Mouse (Mus musculus) heart, embryonic 12.5 days (tissue): ENCODE data around the gene Uqcr11. TPM values are rescaled to one million over a fixed set of nuclear protein-coding genes. Genes with fewer than 3 reads are reported as not detected.

Source experiments
- ATAC-seq: fragments of 200-750 bp; cut with Nextera tagmentation; 2 replicates; pipeline ENCODE4 v1.8.0; 2017; ENCODE audit warnings: moderate TSS enrichment, moderate library complexity; ENCODE audit not compliant: insufficient number of reproducible peaks, low FRiP score
- H3K27ac ChIP-seq: fragments of 300-500 bp; sonication (generic); 2 replicates; pipeline ENCODE4 v1.5.1; 2016; ENCODE audit warnings: mild to moderate bottlenecking, moderate library complexity; ENCODE audit not compliant: poor library complexity, severe bottlenecking
- H3K27me3 ChIP-seq: fragments of 300-500 bp; sonication (generic); replicated peaks from 2 replicates; pipeline ENCODE4 v1.6.1; 2016; ENCODE audit warnings: mild to moderate bottlenecking, moderate library complexity
- H3K36me3 ChIP-seq: fragments of 300-500 bp; sonication (generic); 2 replicates; pipeline ENCODE4 v1.6.1; 2016; ENCODE audit warnings: mild to moderate bottlenecking, moderate library complexity
- H3K4me1 ChIP-seq: fragments of 300-500 bp; sonication (generic); replicated peaks from 2 replicates; pipeline ENCODE4 v1.6.1; 2016; ENCODE audit warnings: mild to moderate bottlenecking
- H3K4me2 ChIP-seq: fragments of 300-500 bp; sonication (generic); 2 replicates; pipeline ENCODE4 v1.6.1; 2016; ENCODE audit warnings: mild to moderate bottlenecking, moderate library complexity
- H3K4me3 ChIP-seq: fragments of 300-500 bp; sonication (generic); 2 replicates; pipeline ENCODE4 v1.5.1; 2016; ENCODE audit warnings: mild to moderate bottlenecking
- H3K9ac ChIP-seq: fragments of 300-500 bp; sonication (generic); 2 replicates; pipeline ENCODE4 v1.6.1; 2016; ENCODE audit warnings: mild to moderate bottlenecking, moderate library complexity
- H3K9me3 ChIP-seq: fragments of 300-500 bp; sonication (generic); replicated peaks from 2 replicates; pipeline ENCODE4 v1.6.1; 2016; ENCODE audit warnings: mild to moderate bottlenecking, moderate library complexity
- WGBS: fragments of 180-500 bp; shearing (Covaris S2); methylation state at CpG from one replicate; pipeline ENCODE4 v1.1.7; 2016; 5-methylcytosine and 5-hydroxymethylcytosine counted together
- polyA plus RNA-seq: library from polyadenylated mRNA; unstranded; fragments of >200 nt; fragmentation: Nextera tagmentation; extraction: Ambion mirVana; gene quantifications from 2 replicates; pipeline ENCODE4 v1.2.1, GENCODE M21; 2016

Gene Uqcr11
- polyA plus RNA-seq, 1 experiment from 2014 or later: 1,026 TPM

DNA sequence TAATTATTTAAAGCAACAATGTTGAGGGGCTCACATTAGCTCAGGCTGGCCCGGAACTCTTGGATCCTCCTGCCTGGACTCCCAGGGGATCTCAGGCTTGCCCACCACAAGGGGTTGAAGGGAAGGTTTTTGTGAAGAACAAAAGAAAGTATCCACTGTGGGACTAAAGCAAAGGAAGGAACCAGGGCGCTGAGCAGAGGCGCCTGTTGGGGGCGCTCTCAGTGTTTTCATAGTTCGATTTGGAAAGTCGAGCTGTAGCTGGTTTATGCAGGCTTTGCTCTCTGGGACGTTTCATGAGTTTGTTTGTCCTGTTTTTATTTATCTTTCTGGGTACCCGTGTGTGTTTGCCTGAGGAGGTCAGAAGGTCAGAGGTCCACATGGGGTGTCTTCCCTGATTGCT is 35.0 kb upstream of the Uqcr11 start:
- no peak for ATAC-seq
- WGBS: 59% methylated on average over 8 of the region's 8 CpGs
- Histone ChIP-seq H3K4me3 (no peak overlapping the region), H3K27ac (no peak overlapping the region), H3K9ac (no peak overlapping the region), H3K27me3 (peaks cover 38% of the 10 kb centered on the region), H3K9me3 (no peaks in the 10 kb centered on the region), H3K36me3 (no peaks in the 10 kb centered on the region), H3K4me1 (peaks cover 9% of the 10 kb centered on the region), H3K4me2 (no peak overlapping the region)

DNA sequence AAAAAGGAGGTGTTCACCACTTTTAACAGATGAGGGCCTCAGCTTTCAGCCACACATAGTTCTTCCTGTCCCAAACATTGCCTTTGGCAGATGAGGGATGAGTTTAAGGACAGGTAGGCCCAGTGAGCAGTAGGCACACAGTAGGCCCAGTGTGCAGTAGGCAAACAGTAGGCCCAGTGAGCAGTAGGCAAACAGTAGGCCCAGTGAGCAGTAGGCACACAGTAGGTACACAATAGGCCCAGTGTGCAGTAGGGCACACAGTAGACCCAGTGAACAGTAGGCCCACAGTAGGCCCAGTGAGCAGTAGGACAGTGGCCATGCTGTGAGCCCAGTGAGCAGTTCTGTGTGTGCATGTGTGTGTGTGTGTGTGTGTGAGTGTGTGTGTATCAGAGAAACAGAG is 33.4 kb upstream of the Uqcr11 start:
- no peak overlapping the region for H3K4me3 ChIP-seq
- ATAC-seq: no peak

DNA sequence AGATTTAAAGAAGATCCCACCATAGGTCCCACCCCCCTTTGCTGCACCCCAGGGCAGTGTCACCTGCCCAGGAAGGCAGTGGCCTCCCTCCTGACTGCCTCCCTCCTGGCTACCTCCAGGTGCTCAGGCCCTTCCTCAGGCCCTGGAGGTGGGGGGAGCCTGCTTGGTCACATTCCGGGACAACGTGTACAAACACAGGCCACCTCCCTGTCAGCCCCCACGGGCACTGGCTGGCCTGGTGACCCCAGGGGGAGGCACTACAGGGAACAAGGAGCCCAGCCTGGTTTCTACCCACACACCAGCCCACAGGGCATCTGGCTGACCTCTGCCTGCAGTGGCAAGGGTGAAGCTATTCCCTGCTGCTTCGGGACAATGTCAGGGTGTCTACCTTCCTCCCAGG is 31.3 kb upstream of the Uqcr11 start:
- Histone ChIP-seq H3K27ac (no peak overlapping the region), H3K9ac (no peak overlapping the region), H3K9me3 (no peaks in the 10 kb centered on the region), H3K36me3 (no peaks in the 10 kb centered on the region), H3K27me3 (peaks cover 18% of the 10 kb centered on the region; the same call in 1 of the 2 replicates), H3K4me1 (peaks cover 9% of the 10 kb centered on the region), H3K4me2 (no peak overlapping the region), H3K4me3 (no peak overlapping the region)
- whole genome bisulfite sequencing: 60% methylated on average over 4 of the region's 4 CpGs
- ATAC-seq: no peak

More for the DNA sequence above, 33.4 kb upstream of the Uqcr11 start:
- Histone ChIP-seq H3K36me3 (no peaks in the 10 kb centered on the region), H3K4me2 (no peak overlapping the region), H3K27me3 (peaks cover 28% of the 10 kb centered on the region), H3K9me3 (no peaks in the 10 kb centered on the region), H3K4me1 (peaks cover 14% of the 10 kb centered on the region), H3K27ac (no peak overlapping the region), H3K9ac (no peak overlapping the region)

DNA sequence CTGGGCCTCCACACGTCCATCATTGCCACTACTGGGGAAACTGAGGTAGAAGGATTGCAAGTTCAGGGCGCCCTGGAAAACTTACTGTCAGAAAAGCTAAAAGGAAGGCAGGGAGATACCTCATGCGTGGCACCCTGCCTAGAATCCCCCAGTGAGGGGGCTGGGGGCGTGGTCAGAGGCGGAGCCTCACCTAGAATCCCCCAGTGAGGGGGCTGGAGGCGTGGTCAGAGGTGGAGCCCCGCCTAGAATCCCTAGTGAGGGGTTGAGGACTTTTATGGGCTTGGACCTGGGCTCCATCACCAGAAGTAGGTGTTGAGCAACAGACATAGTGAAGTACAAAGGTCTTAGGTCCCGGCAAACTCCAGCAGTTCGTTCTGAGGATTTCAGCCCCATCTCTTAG is 29.6 kb upstream of the Uqcr11 start:
- peaks cover 23% of the 10 kb centered on the region for H3K4me1 ChIP-seq
- 8% methylated on average over 9 of the region's 9 CpGs for WGBS
- no peak overlapping the region for H3K9ac ChIP-seq
- peaks cover 18% of the 10 kb centered on the region; the same call in 1 of the 2 replicates for H3K27me3 ChIP-seq
- no peak for ATAC-seq
- H3K4me3 ChIP-seq: no peak overlapping the region
- no peaks in the 10 kb centered on the region for H3K9me3 ChIP-seq
- no peak overlapping the region for H3K27ac ChIP-seq
- H3K36me3 ChIP-seq: no peaks in the 10 kb centered on the region
- H3K4me2 ChIP-seq: peak overlapping the region; percentile 27

DNA sequence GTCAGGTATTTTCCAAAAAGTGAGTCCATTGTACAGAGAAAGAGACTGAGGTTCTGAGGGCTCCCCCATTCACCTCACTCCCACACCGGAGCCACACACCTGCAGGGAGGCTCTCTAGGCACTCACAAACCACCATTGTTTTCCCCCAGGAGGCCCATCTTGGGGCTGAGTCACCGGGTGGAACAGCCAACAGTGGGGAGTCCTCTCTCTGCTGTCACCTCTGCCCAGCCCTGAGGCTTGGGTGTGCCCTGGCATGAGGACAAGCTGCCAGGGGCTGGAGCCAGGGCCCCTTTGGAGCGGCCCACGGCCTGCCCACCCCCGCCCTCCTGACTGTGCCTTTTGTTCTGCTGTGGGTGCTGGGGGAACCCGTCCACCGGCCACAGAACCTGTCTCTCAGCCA is 29.1 kb upstream of the Uqcr11 start:
- ATAC-seq: peak; percentile 63
- peaks cover 28% of the 10 kb centered on the region for H3K4me1 ChIP-seq
- 43% methylated on average over 7 of the region's 7 CpGs for WGBS
- peak overlapping the region; percentile 41; the same call in 1 of the 2 replicates for H3K9ac ChIP-seq
- no peak overlapping the region for H3K4me3 ChIP-seq
- peaks cover 4% of the 10 kb centered on the region for H3K36me3 ChIP-seq
- H3K9me3 ChIP-seq: no peaks in the 10 kb centered on the region
- H3K27me3 ChIP-seq: peaks cover 18% of the 10 kb centered on the region; the same call in 1 of the 2 replicates
- H3K4me2 ChIP-seq: peak overlapping the region; percentile 27
- H3K27ac ChIP-seq: no peak overlapping the region

DNA sequence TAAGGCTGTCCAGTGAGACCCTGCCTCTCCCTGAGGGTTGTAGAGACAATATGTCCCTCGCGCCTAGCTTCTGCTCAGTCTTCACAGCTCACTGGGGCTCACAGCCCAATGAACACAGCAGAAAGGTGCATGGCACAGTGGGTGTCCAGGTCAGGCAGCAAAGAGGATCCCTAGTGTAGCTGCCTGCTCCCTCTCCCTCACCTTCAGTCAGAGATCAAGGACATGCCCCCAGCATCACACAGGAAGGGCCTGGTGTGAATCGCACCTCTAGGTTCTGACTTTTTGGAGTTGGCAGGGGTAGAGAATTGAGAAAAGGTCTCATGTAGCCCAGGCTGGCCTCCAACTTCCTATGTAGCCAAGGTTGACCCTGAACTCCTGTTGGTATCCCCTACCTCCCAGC is 28.2 kb upstream of the Uqcr11 start:
- H3K27me3 ChIP-seq: peaks cover 18% of the 10 kb centered on the region; the same call in 1 of the 2 replicates
- ATAC-seq: no peak
- no peak overlapping the region for H3K27ac ChIP-seq
- H3K4me1 ChIP-seq: peaks cover 31% of the 10 kb centered on the region
- 78% methylated on average over 3 of the region's 3 CpGs for WGBS
- no peaks in the 10 kb centered on the region for H3K9me3 ChIP-seq
- peak overlapping the region; percentile 5; the same call in 1 of the 2 replicates for H3K4me2 ChIP-seq
- H3K4me3 ChIP-seq: no peak overlapping the region; the same call in 1 of the 2 replicates
- H3K9ac ChIP-seq: 0 out of 2 replicates have a peak overlapping the region, but pooled peaks have one; percentile 14
- H3K36me3 ChIP-seq: peaks cover 13% of the 10 kb centered on the region

DNA sequence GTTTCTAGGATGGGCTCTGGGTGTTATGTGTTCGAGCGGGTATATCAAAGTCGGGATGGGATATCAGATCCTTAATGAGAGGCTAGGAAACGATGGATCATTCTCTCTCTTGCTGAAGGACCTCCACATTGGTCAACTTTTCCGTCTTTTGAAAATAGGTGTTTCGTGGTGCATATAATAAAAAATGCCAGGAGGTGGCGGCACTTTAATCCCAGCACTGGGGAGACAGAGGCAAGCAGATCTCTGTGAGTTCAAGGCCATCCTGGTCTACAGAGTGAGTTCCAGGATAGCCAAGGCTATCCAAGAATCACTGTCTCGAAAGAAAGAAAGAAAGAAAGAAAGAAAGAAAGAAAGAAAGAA is 27.6 kb upstream of the Uqcr11 start:
- H3K4me3 ChIP-seq: peak overlapping the region; percentile 99
- peaks cover 19% of the 10 kb centered on the region for H3K36me3 ChIP-seq
- H3K9ac ChIP-seq: no peak overlapping the region
- H3K9me3 ChIP-seq: no peaks in the 10 kb centered on the region
- 14% methylated on average over 8 of the region's 8 CpGs for WGBS
- H3K4me2 ChIP-seq: peak overlapping the region; percentile 34
- H3K4me1 ChIP-seq: peaks cover 31% of the 10 kb centered on the region
- H3K27me3 ChIP-seq: peaks cover 17% of the 10 kb centered on the region; the same call in 1 of the 2 replicates
- ATAC-seq: no peak
- H3K27ac ChIP-seq: peak overlapping the region; percentile 36; the same call in 1 of the 2 replicates

DNA sequence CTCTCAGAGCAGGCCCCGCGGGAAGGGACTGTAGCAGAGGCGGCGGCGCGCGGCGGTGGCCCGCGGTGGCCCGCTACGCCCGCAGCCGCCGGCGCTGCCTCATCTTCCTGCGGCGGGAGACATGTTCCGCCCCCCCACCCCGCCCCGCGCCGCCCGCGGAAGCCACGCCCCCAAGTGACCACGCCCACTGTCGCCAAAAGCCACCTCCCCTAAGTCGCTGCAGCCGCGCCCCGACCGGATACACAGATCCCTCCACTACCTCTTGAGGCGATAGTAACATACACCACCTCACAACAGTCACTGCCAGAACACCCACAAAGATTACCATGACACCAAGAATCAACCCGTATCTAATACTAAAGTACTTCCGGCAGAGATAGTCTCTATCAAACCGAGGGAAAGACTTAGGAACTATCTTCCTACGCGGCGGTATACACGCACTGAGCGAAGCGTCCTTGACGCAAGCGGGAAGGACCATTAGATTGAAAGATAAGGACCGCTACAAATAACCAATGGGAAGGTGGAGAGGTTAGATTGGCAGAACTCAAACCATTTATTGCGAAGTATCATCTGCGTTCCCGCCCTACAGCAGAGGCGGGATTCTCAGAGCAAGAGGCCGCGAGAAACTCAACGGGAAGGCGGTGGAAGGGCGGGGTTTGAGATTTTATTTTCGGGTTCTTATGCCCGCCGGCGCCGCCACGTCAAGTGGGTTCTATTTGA is 27.0 kb upstream of the Uqcr11 start, which contains the start of gene Tcf3:
Tcf3 (minus strand) TSS at position 135 of the 720 bp plus-strand sequence.
- peak; percentile 88 for ATAC-seq
- Histone ChIP-seq H3K9me3 (no peaks in the 10 kb centered on the region), H3K4me3 (peak within 1 kb of the TSS; percentile 99), H3K36me3 (peaks cover 25% of the 10 kb centered on the region), H3K4me2 (peak within 1 kb of the TSS; percentile 75), H3K27me3 (0 out of 2 replicates have a peak, but pooled peaks cover 13% of the 10 kb centered on the region), H3K9ac (peak within 1 kb of the TSS; percentile 100), H3K27ac (peak within 1 kb of the TSS; percentile 90), H3K4me1 (peaks cover 31% of the 10 kb centered on the region)
- WGBS: under 1% methylated on average over 57 of the region's 61 CpGs

DNA sequence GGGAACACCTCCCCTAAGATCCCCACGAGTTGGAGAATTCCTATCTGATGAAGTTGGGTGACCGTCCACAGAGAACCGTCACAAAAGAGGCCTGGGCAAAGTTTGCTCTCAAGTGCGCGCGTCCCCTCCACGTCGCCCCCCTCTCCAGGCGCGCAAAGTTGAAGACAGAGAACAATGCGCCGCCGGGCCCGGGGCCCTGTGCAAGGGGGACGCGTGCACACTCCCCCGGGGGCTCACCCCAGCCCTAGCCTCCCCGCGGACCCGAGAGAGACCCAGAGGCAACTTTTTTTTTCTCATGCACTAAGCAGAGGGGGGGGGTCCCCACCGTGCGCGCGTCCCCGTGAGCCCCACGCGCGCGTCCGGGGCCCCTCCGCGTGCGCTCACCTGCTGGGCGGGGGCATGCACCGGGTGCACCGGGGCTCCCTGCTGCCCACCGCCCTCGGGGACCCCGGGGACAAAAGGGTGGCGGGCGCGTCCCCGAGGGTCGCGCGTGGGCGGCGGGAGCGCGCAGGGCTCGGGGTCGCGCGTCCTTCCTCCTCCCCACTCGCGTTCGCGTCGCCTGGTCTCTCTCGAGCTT is 26.4 kb upstream of the Uqcr11 start:
- peak overlapping the region; percentile 75 for H3K4me2 ChIP-seq
- peak overlapping the region; percentile 90 for H3K27ac ChIP-seq
- WGBS: under 1% methylated on average over 60 of the region's 60 CpGs
- H3K9me3 ChIP-seq: no peaks in the 10 kb centered on the region
- H3K27me3 ChIP-seq: 0 out of 2 replicates have a peak, but pooled peaks cover 6% of the 10 kb centered on the region
- ATAC-seq: 0 out of 2 replicates have a peak, but pooled peaks have one; percentile 13
- H3K9ac ChIP-seq: peak overlapping the region; percentile 100
- peak overlapping the region; percentile 99 for H3K4me3 ChIP-seq
- H3K36me3 ChIP-seq: peaks cover 31% of the 10 kb centered on the region
- H3K4me1 ChIP-seq: peaks cover 31% of the 10 kb centered on the region

DNA sequence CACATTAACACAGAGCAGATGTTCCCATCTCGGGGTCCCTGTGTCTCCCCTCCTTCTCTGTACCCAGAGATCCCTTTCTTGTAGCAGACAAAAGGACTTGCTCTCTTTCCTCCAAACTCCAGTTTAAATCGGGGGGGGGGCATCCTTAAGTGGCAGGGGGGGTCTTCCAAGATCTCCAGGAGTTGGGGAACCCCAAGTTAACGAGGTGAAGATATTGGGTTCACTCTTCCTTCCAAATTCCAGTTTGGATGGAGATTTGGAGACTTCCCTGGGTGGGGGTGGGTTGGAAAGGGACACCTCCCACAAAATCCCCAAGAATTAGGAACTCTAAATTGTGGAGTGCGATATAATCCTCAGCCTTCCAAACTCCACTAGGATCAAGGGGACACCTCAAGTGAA is 25.8 kb upstream of the Uqcr11 start:
- H3K9me3 ChIP-seq: no peaks in the 10 kb centered on the region
- 5% methylated on average over 4 of the region's 4 CpGs for WGBS
- H3K4me3 ChIP-seq: peak overlapping the region; percentile 99
- H3K4me2 ChIP-seq: peak overlapping the region; percentile 75
- H3K9ac ChIP-seq: peak overlapping the region; percentile 100
- H3K27me3 ChIP-seq: no peaks in the 10 kb centered on the region
- H3K36me3 ChIP-seq: peaks cover 37% of the 10 kb centered on the region
- no peak for ATAC-seq
- H3K27ac ChIP-seq: peak overlapping the region; percentile 90
- peaks cover 31% of the 10 kb centered on the region for H3K4me1 ChIP-seq

DNA sequence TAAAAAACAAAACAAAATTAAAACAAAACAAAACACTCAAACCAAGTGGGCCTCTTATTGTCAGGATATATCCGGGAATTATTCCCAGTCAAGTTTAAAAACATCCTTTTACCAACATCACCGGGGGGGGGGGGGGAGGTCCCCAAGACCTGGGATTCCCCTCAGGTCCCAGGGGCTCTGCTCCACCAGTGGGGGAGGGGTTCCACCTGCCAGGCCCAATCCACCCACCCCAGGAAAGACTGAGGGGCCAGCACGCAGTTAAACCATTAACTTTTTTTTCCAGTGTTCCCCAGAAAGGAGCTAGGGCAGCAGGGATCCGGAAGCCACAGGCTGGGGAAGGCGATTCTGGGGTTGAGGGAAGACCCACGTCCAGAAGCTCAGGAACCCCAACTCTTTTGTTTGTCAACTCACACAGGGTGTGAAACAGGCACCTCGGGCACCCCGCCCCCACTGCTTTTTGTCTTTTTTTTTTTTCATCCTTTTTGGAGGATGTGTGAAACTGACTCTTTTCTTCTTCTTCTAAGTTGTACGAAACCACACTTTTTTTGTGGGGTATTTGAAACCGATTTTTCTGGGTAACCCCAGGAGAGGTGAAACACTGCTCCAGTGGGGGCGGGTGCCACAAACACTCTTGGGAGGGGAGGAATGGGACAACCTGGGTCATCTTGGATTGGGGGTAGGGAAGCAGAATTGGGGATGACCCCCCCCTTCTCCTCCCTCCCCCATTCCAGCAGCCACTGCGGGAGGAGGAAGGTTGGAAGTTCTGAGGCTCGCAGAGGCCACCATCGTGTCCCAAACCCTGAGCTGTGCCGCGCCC is 25.1 kb upstream of the Uqcr11 start:
- H3K36me3 ChIP-seq: peaks cover 43% of the 10 kb centered on the region
- peak overlapping the region; percentile 100 for H3K9ac ChIP-seq
- H3K4me2 ChIP-seq: peak overlapping the region; percentile 75
- no peak for ATAC-seq
- 30% methylated on average over 16 of the region's 16 CpGs for WGBS
- H3K9me3 ChIP-seq: no peaks in the 10 kb centered on the region
- H3K4me3 ChIP-seq: peak overlapping the region; percentile 99
- H3K27me3 ChIP-seq: no peaks in the 10 kb centered on the region
- peaks cover 31% of the 10 kb centered on the region for H3K4me1 ChIP-seq
- H3K27ac ChIP-seq: peak overlapping the region; percentile 33; the same call in 1 of the 2 replicates
